Mouse (Mus musculus): Measurements from ENCODE around the gene Cap1. TPM values are rescaled to one million over a fixed set of nuclear protein-coding genes. Genes with fewer than 3 reads are reported as not detected.
A peak's percentile ranks its signal among the peaks of the same experiment; 100 is the strongest.

Gene Cap1
- 10 to 100 TPM; 62.2 to 66.9 TPM for total RNA-seq (2021)
- long read RNA-seq, experiment 1, transcript Cap1-201 (13 exons, 2,620 nt): minor isoform, 5 of 41 reads
- long read RNA-seq, experiment 1, transcript Cap1-202 (13 exons, 2,737 nt): minor isoform, 11 of 41 reads
- long read RNA-seq, experiment 1, transcript Cap1-203 (13 exons, 2,768 nt): major isoform, 15 of 41 reads
- long read RNA-seq, experiment 1, partial matches to known transcripts: 3 of 41 reads
- long read RNA-seq, experiment 1, other reads (novel, unspliced or antisense): 7 of 41 reads
- long read RNA-seq, experiment 2, transcript Cap1-202 (13 exons, 2,737 nt): major isoform, 7 of 22 reads
- long read RNA-seq, experiment 2, transcript Cap1-203 (13 exons, 2,768 nt): minor isoform, 5 of 22 reads
- long read RNA-seq, experiment 2, partial matches to known transcripts: 4 of 22 reads
- long read RNA-seq, experiment 2, other reads (novel, unspliced or antisense): 3 of 22 reads

- DNase-seq: peak; percentile 96 to 97
- intact Hi-C loops (cut with DNase I): no loop called here
These were observed at the start of gene Cap1 for GRCm38 (mm10) chr4:122885768-122886578. Gene Cap1, minus strand, starts transcription at chr4:122886056.

GRCm38 (mm10) chr4:122933857-122934256 lies 48.0 kb upstream of the Cap1 start:
- intact Hi-C loops (cut with DNase I): no loop called here
- no peak for DNase-seq

GRCm38 (mm10) chr4:122933051-122933591 lies 47.3 kb upstream of the Cap1 start:
- DNase-seq: no peak
- intact Hi-C loops (cut with DNase I): no loop called here

- DNase-seq: no peak
- intact Hi-C loops (cut with DNase I): no loop called here
These were observed 46.6 kb upstream of the Cap1 start for GRCm38 (mm10) chr4:122932239-122932978.

- intact Hi-C loops (cut with DNase I): no loop called here
These were observed 45.2 kb upstream of the Cap1 start for GRCm38 (mm10) chr4:122930939-122931590.

GRCm38 (mm10) chr4:122923392-122924344 lies 37.8 kb upstream of the Cap1 start:
- peak in 1 of 2 experiments; percentile 23 for DNase-seq
- intact Hi-C loops (cut with DNase I): no loop called here

More at GRCm38 (mm10) chr4:122930939-122931590, 45.2 kb upstream of the Cap1 start:
- DNase-seq: no peak

GRCm38 (mm10) chr4:122922841-122923240 lies 37.0 kb upstream of the Cap1 start:
- intact Hi-C loops (cut with DNase I): no loop called here
- DNase-seq: no peak

- no peak for DNase-seq
- intact Hi-C loops (cut with DNase I): no loop called here
These were observed 30.1 kb upstream of the Cap1 start for GRCm38 (mm10) chr4:122915985-122916384.

GRCm38 (mm10) chr4:122914186-122914585 lies 28.3 kb upstream of the Cap1 start:
- no peak for DNase-seq
- intact Hi-C loops (cut with DNase I): loop anchor here (5.0 kb wide), 2 partner anchors 73 to 168 kb away; no protein-coding TSS in a partner anchor

GRCm38 (mm10) chr4:122912613-122913012 lies 26.8 kb upstream of the Cap1 start:
- intact Hi-C loops (cut with DNase I): loop anchor here (5.0 kb wide), 2 partner anchors 75 to 170 kb away; no protein-coding TSS in a partner anchor
- DNase-seq: no peak

GRCm38 (mm10) chr4:122910577-122910976 lies 24.7 kb upstream of the Cap1 start:
- intact Hi-C loops (cut with DNase I): loop anchor here (5.0 kb wide), 2 partner anchors 77 to 172 kb away; no protein-coding TSS in a partner anchor
- no peak for DNase-seq

GRCm38 (mm10) chr4:122909572-122910189 lies 23.8 kb upstream of the Cap1 start:
- intact Hi-C loops (cut with DNase I): loop anchor here (5.0 kb wide), 2 partner anchors 78 to 173 kb away; no protein-coding TSS in a partner anchor

GRCm38 (mm10) chr4:122905359-122905758 lies 19.5 kb upstream of the Cap1 start:
- no peak for DNase-seq
- intact Hi-C loops (cut with DNase I): no loop called here

More at GRCm38 (mm10) chr4:122909572-122910189, 23.8 kb upstream of the Cap1 start:
- DNase-seq: no peak

- intact Hi-C loops (cut with DNase I): no loop called here
- DNase-seq: no peak
These were observed 17.9 kb upstream of the Cap1 start for GRCm38 (mm10) chr4:122903709-122904108.

GRCm38 (mm10) chr4:122902156-122902555 lies 16.3 kb upstream of the Cap1 start:
- peak; percentile 28 to 54 for DNase-seq
- intact Hi-C loops (cut with DNase I): no loop called here

GRCm38 (mm10) chr4:122898313-122898712 lies 12.5 kb upstream of the Cap1 start:
- DNase-seq: peak; percentile 61 to 79
- intact Hi-C loops (cut with DNase I): loop anchor here (2.0 to 5.0 kb wide), 2 partner anchors 86 to 184 kb away; no protein-coding TSS in a partner anchor

- intact Hi-C loops (cut with DNase I): loop anchor here (2.0 to 5.0 kb wide), 2 partner anchors 87 to 185 kb away; no protein-coding TSS in a partner anchor
- DNase-seq: no peak
These were observed 11.9 kb upstream of the Cap1 start for GRCm38 (mm10) chr4:122897750-122898149.

- no peak for DNase-seq
- intact Hi-C loops (cut with DNase I): no loop called here
These were observed 6.3 kb upstream of the Cap1 start for GRCm38 (mm10) chr4:122892157-122892556.

All from heart, postnatal 14 days (tissue).